Mouse (Mus musculus) thymus, postnatal 25 days (tissue): ENCODE measurements around the gene 0610010F05Rik.

Source experiments
- DNase-seq: peaks from one replicate; pipeline ENCODE4 v3.0.0; 2022

0610010F05Rik gene

DNA sequence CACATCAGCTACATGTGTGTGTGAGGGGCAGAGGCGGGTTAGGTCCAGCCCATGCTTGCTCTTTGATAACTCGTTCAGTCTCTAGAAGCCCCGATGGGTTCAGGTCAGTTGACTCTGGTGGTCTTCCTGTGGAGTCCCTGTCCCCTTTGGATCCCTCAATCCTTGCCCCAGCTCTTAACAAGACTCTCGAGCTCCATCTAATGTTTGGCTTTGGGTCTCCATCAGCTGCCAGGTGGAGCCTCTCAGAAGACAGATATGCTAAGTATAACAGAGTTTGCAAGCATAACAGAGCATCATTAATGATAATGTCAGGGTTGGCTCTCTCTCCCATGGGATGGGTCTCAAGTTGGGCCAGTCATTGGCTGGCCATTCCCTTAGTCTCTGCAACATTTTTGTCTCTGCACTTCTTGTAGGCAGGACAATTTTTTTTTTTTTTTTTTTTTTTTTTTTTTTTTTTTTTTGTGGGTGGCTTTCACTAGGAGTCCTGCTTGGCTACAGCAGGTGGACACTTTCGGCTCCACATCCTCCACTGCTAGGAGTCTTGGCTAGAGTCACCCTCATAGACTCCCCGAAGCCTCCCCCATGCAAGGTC lies 76.3 kb downstream of the 0610010F05Rik start:
- DNase-seq = no peak

DNA sequence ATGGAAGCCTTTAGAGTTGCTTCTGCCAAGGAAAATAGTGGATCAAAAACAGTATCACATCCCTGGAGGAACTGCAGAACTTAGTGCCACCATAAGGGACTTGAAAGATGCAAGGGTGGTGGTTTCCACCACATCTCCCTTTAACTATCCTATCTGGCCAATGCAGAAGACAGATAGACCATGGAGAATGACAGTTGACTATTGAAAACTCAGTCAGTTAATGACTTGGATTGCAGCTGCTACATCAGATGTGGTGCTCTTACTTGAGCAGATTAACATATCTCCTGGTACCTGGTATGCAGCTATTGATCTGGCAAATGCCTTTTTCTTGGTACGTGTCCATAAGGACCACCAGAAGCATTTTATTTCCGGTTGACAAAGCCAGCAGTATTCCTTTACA lies 96.0 kb downstream of the 0610010F05Rik start:
- no peak for DNase-seq

DNA sequence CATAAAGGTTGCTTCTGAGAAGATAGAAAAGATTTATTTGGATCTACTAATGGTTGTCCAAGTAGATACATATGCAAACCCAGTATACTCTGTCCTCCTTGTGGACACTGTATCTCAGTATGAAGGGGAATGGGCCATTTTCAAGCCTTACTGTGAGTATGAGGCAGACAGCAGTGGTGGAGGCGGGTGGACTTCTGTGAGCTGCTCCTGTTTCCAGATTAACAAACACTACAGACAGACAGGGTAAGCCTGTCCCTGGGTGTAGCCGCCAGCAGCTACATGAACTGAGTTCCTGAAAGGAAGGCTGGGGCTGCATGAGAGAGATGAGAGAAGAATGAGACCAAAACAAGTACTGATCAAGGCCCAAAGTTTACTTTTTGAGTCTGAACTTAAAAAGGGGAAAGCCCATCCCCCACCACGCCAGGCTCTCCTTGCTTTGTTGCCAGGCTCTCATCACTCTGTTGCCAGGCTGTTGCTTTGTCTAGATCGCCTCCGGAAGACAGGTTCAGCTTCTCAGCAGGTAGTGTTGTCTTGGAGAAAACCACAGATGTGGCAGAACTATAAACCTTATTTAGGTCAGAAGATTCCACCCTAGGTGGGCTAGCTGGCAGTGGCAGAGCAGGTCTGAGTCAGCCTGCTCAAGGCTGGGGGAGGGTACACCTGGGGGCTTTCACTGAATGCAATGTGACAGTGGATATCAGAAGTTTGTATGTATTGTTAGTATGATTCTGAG lies 112.8 kb downstream of the 0610010F05Rik start, which contains the start of gene 1700093K21Rik:
Gene 1700093K21Rik (minus strand): TSS at position 683 of the 733 bp plus-strand sequence.
- no peak for DNase-seq

DNA sequence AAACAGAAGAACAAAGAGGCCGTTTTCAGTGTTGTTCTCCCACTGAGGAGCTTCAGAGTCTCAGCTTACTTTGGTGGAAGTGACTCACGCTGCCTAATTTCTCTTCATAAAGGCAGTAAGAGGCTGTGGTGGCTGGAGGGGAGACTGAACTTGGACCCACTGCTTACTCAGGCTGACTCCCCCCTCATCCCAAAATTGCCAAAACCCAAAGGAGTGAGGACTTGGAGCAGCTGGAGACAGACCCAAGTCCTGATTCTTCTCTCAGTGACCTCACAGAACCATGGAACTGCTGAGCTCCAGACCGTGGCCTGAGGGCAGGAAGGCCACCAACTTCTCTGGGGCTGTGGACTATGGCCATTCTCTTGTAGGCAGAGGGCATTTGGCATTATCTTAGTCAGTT lies 114.5 kb downstream of the 0610010F05Rik start:
- no peak for DNase-seq

- no peak for DNase-seq
These were observed 118.1 kb downstream of the 0610010F05Rik start for GRCm38 (mm10) chr11:23515315-23515714.
